Mouse (Mus musculus) layer of hippocampus, adult 2 months (tissue): Measurements from ENCODE around the gene Sema4g. TPM values are rescaled to one million over a fixed set of nuclear protein-coding genes. Genes with fewer than 3 reads are reported as not detected.

Source experiments
- DNase-seq, 2 experiments: peaks; one replicate each; pipeline ENCODE4 v3.0.0; 2022; ENCODE audit warnings: low spot score in 2 of 2
- H3K27ac ChIP-seq: fragments of 200-600 bp; 2 replicates; pipeline ENCODE4 v1.8.1; 2022
- H3K4me3 ChIP-seq: fragments of 200-600 bp; 2 replicates; pipeline ENCODE4 v1.8.1; 2022; ENCODE audit warnings: mild to moderate bottlenecking
- CTCF ChIP-seq: fragments of 200-600 bp; conservative IDR thresholded peaks from 2 replicates; pipeline ENCODE4 v1.8.1; 2022; ENCODE audit warnings: antibody characterized with exemption, mild to moderate bottlenecking, moderate library complexity
- long read RNA-seq, 2 experiments: library from polyadenylated mRNA; stranded (forward); transcript quantifications; one replicate each; pipeline ENCODE4 v2.0.0; 2021; ENCODE audit warnings: borderline mapping rate in 2 of 2
- total RNA-seq, 2 experiments: library from RNA; stranded (reverse); gene quantifications; 2 replicates each; pipeline ENCODE4 v1.2.3; 2021

Gene Sema4g
- 10 to 100 TPM; 20.0 to 21.6 TPM for total RNA-seq
- long read RNA-seq, experiment 1, partial matches to known transcripts: 4 of 6 reads
- long read RNA-seq, experiment 1, other reads (novel, unspliced or antisense): 2 of 6 reads
- long read RNA-seq, experiment 2, partial matches to known transcripts: 3 of 5 reads
- long read RNA-seq, experiment 2, other reads (novel, unspliced or antisense): 2 of 5 reads

- H3K4me3 ChIP-seq: peak within 1 kb of the TSS; percentile 73
- H3K27ac ChIP-seq: peak within 1 kb of the TSS; percentile 70
- TF ChIP-seq CTCF: peak; percentile 72
- DNase-seq: no peak
Measured at GRCm38 (mm10) chr19:44988831-44989566, at the start of gene Sema4g. Gene Sema4g (plus strand): TSS chr19:44989101.

GRCm38 (mm10) chr19:44959633-44960032 lies 29.3 kb upstream of the Sema4g start:
- no peak for DNase-seq
- no peak overlapping the region for H3K27ac ChIP-seq
- no peak for TF ChIP-seq CTCF
- H3K4me3 ChIP-seq: no peak overlapping the region

GRCm38 (mm10) chr19:44965978-44966377 lies 22.9 kb upstream of the Sema4g start:
- TF ChIP-seq CTCF: peak; percentile 56
- DNase-seq: no peak
- no peak overlapping the region for H3K4me3 ChIP-seq
- H3K27ac ChIP-seq: no peak overlapping the region

GRCm38 (mm10) chr19:44968329-44968728 lies 20.6 kb upstream of the Sema4g start:
- Histone ChIP-seq H3K4me3 (no peak overlapping the region), H3K27ac (no peak overlapping the region)
- no peak for TF ChIP-seq CTCF
- DNase-seq: no peak

GRCm38 (mm10) chr19:44976636-44977035 lies 12.3 kb upstream of the Sema4g start:
- Histone ChIP-seq H3K27ac (no peak overlapping the region), H3K4me3 (no peak overlapping the region)
- TF ChIP-seq CTCF: no peak
- no peak for DNase-seq

GRCm38 (mm10) chr19:44977148-44977547 lies 11.8 kb upstream of the Sema4g start:
- no peak overlapping the region for H3K4me3 ChIP-seq
- TF ChIP-seq CTCF: no peak
- no peak for DNase-seq
- no peak overlapping the region for H3K27ac ChIP-seq

- Histone ChIP-seq H3K4me3 (no peak overlapping the region), H3K27ac (peak overlapping the region; percentile 46; the same call in 1 of the 2 replicates)
- TF ChIP-seq CTCF: no peak
- DNase-seq: no peak
Measured at GRCm38 (mm10) chr19:44980787-44981186, 8.1 kb upstream of the Sema4g start.

- no peak overlapping the region for H3K4me3 ChIP-seq
- TF ChIP-seq CTCF: no peak
- peak overlapping the region; percentile 1; the same call in 1 of the 2 replicates for H3K27ac ChIP-seq
- no peak for DNase-seq
Measured at GRCm38 (mm10) chr19:44982477-44983115, 6.3 kb upstream of the Sema4g start.

- no peak overlapping the region for H3K4me3 ChIP-seq
- TF ChIP-seq CTCF: no peak
- no peak overlapping the region for H3K27ac ChIP-seq
- DNase-seq: no peak
Measured at GRCm38 (mm10) chr19:44983366-44983765, 5.5 kb upstream of the Sema4g start.

- Histone ChIP-seq H3K4me3 (no peak overlapping the region), H3K27ac (no peak overlapping the region)
- no peak for TF ChIP-seq CTCF
- DNase-seq: no peak
Measured at GRCm38 (mm10) chr19:44984420-44984819, 4.5 kb upstream of the Sema4g start.

- DNase-seq: no peak
- H3K4me3 ChIP-seq: no peak overlapping the region
- TF ChIP-seq CTCF: no peak
- no peak overlapping the region for H3K27ac ChIP-seq
Measured at GRCm38 (mm10) chr19:44985159-44985988, 3.5 kb upstream of the Sema4g start.

- no peak overlapping the region for H3K4me3 ChIP-seq
- TF ChIP-seq CTCF: no peak
- 0 out of 2 replicates have a peak overlapping the region, but pooled peaks have one; percentile 9 for H3K27ac ChIP-seq
- no peak for DNase-seq
Measured at GRCm38 (mm10) chr19:44987004-44987403, 1.9 kb upstream of the Sema4g start.

- no peak for TF ChIP-seq CTCF
- H3K27ac ChIP-seq: no peak overlapping the region
- H3K4me3 ChIP-seq: no peak overlapping the region
- DNase-seq: peak; percentile 67 to 76
Measured at GRCm38 (mm10) chr19:44987851-44988250, 1.1 kb upstream of the Sema4g start.
